Mouse (Mus musculus) limb, embryonic 13.5 days (tissue): ENCODE data around the gene Zfp536. TPM values are rescaled to one million over a fixed set of nuclear protein-coding genes. Genes with fewer than 3 reads are reported as not detected.

Experiments
- ATAC-seq: fragments of 200-750 bp; cut with Nextera tagmentation; 2 replicates; pipeline ENCODE4 v1.8.0; 2017; ENCODE audit warnings: low read depth, moderate number of reproducible peaks, moderate TSS enrichment; ENCODE audit not compliant: low FRiP score
- H3K27ac ChIP-seq: fragments of 300-500 bp; sonication (generic); 2 replicates; pipeline ENCODE4 v1.5.1; 2015; ENCODE audit warnings: inconsistent platforms, mild to moderate bottlenecking, moderate library complexity
- H3K27me3 ChIP-seq: fragments of 300-500 bp; sonication (generic); 2 replicates; pipeline ENCODE4 v1.6.1; 2015; ENCODE audit warnings: mild to moderate bottlenecking, inconsistent platforms
- H3K36me3 ChIP-seq: fragments of 300-500 bp; sonication (generic); 2 replicates; pipeline ENCODE4 v1.6.1; 2015; ENCODE audit warnings: inconsistent platforms, mild to moderate bottlenecking, moderate library complexity
- H3K4me1 ChIP-seq: fragments of 300-500 bp; sonication (generic); 2 replicates; pipeline ENCODE4 v1.6.1; 2015; ENCODE audit warnings: inconsistent platforms
- H3K4me2 ChIP-seq: fragments of 300-500 bp; sonication (generic); replicated peaks from 2 replicates; pipeline ENCODE4 v1.6.1; 2015; ENCODE audit warnings: inconsistent platforms, mild to moderate bottlenecking, moderate library complexity
- H3K4me3 ChIP-seq: fragments of 300-500 bp; sonication (generic); 2 replicates; pipeline ENCODE4 v1.5.1; 2015; ENCODE audit warnings: moderate library complexity, mild to moderate bottlenecking, inconsistent platforms
- H3K9ac ChIP-seq: fragments of 300-500 bp; sonication (generic); 2 replicates; pipeline ENCODE4 v1.6.1; 2015; ENCODE audit warnings: mild to moderate bottlenecking, inconsistent platforms
- H3K9me3 ChIP-seq: fragments of 300-500 bp; sonication (generic); 2 replicates; pipeline ENCODE4 v1.6.1; 2016; ENCODE audit warnings: inconsistent platforms
- WGBS: fragments of 180-500 bp; shearing (Covaris S2); methylation state at CpG from one replicate; pipeline ENCODE4 v1.1.7; 2015; 5-methylcytosine and 5-hydroxymethylcytosine counted together
- polyA plus RNA-seq: library from polyadenylated mRNA; unstranded; fragments of >200 nt; fragmentation: Nextera tagmentation; extraction: Ambion mirVana; gene quantifications from 2 replicates; pipeline ENCODE4 v1.2.1, GENCODE M21; 2015

Zfp536 gene
- polyA plus RNA-seq, 1 experiment from 2014 or later = 6.6 TPM

- no peak overlapping the region for H3K27ac ChIP-seq
- H3K4me3 ChIP-seq = no peak overlapping the region
- no peaks in the 10 kb centered on the region for H3K9me3 ChIP-seq
- 15% methylated on average over 5 of the region's 5 CpGs for WGBS
- H3K9ac ChIP-seq = no peak overlapping the region
- H3K4me1 ChIP-seq = peaks cover 22% of the 10 kb centered on the region
- H3K27me3 ChIP-seq = peaks cover 72% of the 10 kb centered on the region
- ATAC-seq = no peak
- H3K4me2 ChIP-seq = peak overlapping the region; percentile 97
- no peaks in the 10 kb centered on the region for H3K36me3 ChIP-seq
Observed at GRCm38 (mm10) chr7:37773906-37774305, 465 bp upstream of the Zfp536 start.

GRCm38 (mm10) chr7:37772376-37773311 is 797 bp downstream of the Zfp536 start:
- no peak for ATAC-seq
- WGBS = under 1% methylated on average over 46 of the region's 46 CpGs
- no peaks in the 10 kb centered on the region for H3K36me3 ChIP-seq
- peak overlapping the region; percentile 97 for H3K4me2 ChIP-seq
- peak overlapping the region; percentile 59 for H3K4me3 ChIP-seq
- H3K4me1 ChIP-seq = peaks cover 29% of the 10 kb centered on the region
- H3K27ac ChIP-seq = no peak overlapping the region
- peaks cover 85% of the 10 kb centered on the region for H3K27me3 ChIP-seq
- H3K9me3 ChIP-seq = no peaks in the 10 kb centered on the region
- H3K9ac ChIP-seq = peak overlapping the region; percentile 70

- Histone ChIP-seq H3K4me2 (peak overlapping the region; percentile 97), H3K4me1 (peaks cover 29% of the 10 kb centered on the region), H3K27me3 (peaks cover 85% of the 10 kb centered on the region), H3K4me3 (peak overlapping the region; percentile 59), H3K9me3 (no peaks in the 10 kb centered on the region), H3K36me3 (no peaks in the 10 kb centered on the region), H3K9ac (peak overlapping the region; percentile 70), H3K27ac (no peak overlapping the region)
- WGBS = under 1% methylated on average over 59 of the region's 75 CpGs
- peak; percentile 29; the same call in 1 of the 2 replicates for ATAC-seq
Observed at GRCm38 (mm10) chr7:37771491-37772375, 1.7 kb downstream of the Zfp536 start.

GRCm38 (mm10) chr7:37770400-37771050 is 2.9 kb downstream of the Zfp536 start:
- H3K4me2 ChIP-seq = peak overlapping the region; percentile 97
- peak overlapping the region; percentile 67 for H3K9ac ChIP-seq
- WGBS = under 1% methylated on average over 56 of the region's 57 CpGs
- H3K4me3 ChIP-seq = peak overlapping the region; percentile 59
- peaks cover 29% of the 10 kb centered on the region for H3K4me1 ChIP-seq
- ATAC-seq = peak; percentile 74
- no peaks in the 10 kb centered on the region for H3K36me3 ChIP-seq
- H3K9me3 ChIP-seq = no peaks in the 10 kb centered on the region
- H3K27ac ChIP-seq = 0 out of 2 replicates have a peak overlapping the region, but pooled peaks have one; percentile 15
- peaks cover 85% of the 10 kb centered on the region for H3K27me3 ChIP-seq

- Histone ChIP-seq H3K36me3 (no peaks in the 10 kb centered on the region), H3K4me3 (peak overlapping the region; percentile 59), H3K9ac (peak overlapping the region; percentile 67), H3K4me1 (peaks cover 29% of the 10 kb centered on the region), H3K9me3 (no peaks in the 10 kb centered on the region), H3K27me3 (peaks cover 85% of the 10 kb centered on the region), H3K4me2 (peak overlapping the region; percentile 97), H3K27ac (no peak overlapping the region)
- under 1% methylated on average over 53 of the region's 53 CpGs for WGBS
- peak; percentile 60 for ATAC-seq
Observed at GRCm38 (mm10) chr7:37769526-37770399, 3.7 kb downstream of the Zfp536 start.

- Histone ChIP-seq H3K27me3 (peaks cover 82% of the 10 kb centered on the region), H3K27ac (no peak overlapping the region), H3K9me3 (no peaks in the 10 kb centered on the region), H3K4me3 (peak overlapping the region; percentile 59), H3K4me1 (peaks cover 29% of the 10 kb centered on the region), H3K4me2 (peak overlapping the region; percentile 97), H3K36me3 (no peaks in the 10 kb centered on the region), H3K9ac (peak overlapping the region; percentile 67)
- no peak for ATAC-seq
- under 1% methylated on average over 28 of the region's 28 CpGs for WGBS
Observed at GRCm38 (mm10) chr7:37769004-37769403, 4.4 kb downstream of the Zfp536 start.

GRCm38 (mm10) chr7:37768310-37768940 is 5.0 kb downstream of the Zfp536 start:
- Histone ChIP-seq H3K9ac (no peak overlapping the region), H3K4me1 (peaks cover 29% of the 10 kb centered on the region), H3K27ac (no peak overlapping the region), H3K27me3 (peaks cover 82% of the 10 kb centered on the region), H3K9me3 (no peaks in the 10 kb centered on the region), H3K4me2 (peak overlapping the region; percentile 97), H3K4me3 (peak overlapping the region; percentile 59), H3K36me3 (no peaks in the 10 kb centered on the region)
- no peak for ATAC-seq
- WGBS = 9% methylated on average over 10 of the region's 10 CpGs

- no peak for ATAC-seq
- no peak overlapping the region for H3K27ac ChIP-seq
- no peak overlapping the region for H3K4me3 ChIP-seq
- 89% methylated on average over 5 of the region's 5 CpGs for WGBS
- peaks cover 12% of the 10 kb centered on the region; the same call in 1 of the 2 replicates for H3K27me3 ChIP-seq
- H3K4me1 ChIP-seq = 0 out of 2 replicates have a peak, but pooled peaks cover 5% of the 10 kb centered on the region
- H3K36me3 ChIP-seq = no peaks in the 10 kb centered on the region
- no peak overlapping the region for H3K9ac ChIP-seq
- no peak overlapping the region for H3K4me2 ChIP-seq
- H3K9me3 ChIP-seq = no peaks in the 10 kb centered on the region
Observed at GRCm38 (mm10) chr7:37758886-37759285, 14.6 kb downstream of the Zfp536 start.

GRCm38 (mm10) chr7:37753024-37753423 is 20.4 kb downstream of the Zfp536 start:
- Histone ChIP-seq H3K4me2 (no peak overlapping the region), H3K4me3 (no peak overlapping the region), H3K4me1 (0 out of 2 replicates have a peak, but pooled peaks cover 5% of the 10 kb centered on the region), H3K27ac (no peak overlapping the region), H3K36me3 (no peaks in the 10 kb centered on the region), H3K27me3 (peaks cover 3% of the 10 kb centered on the region; the same call in 1 of the 2 replicates), H3K9ac (no peak overlapping the region), H3K9me3 (no peaks in the 10 kb centered on the region)
- WGBS = 83% methylated on average over 1 of the region's 1 CpGs
- no peak for ATAC-seq

- Histone ChIP-seq H3K4me2 (no peak overlapping the region), H3K4me1 (peaks cover 17% of the 10 kb centered on the region), H3K36me3 (no peaks in the 10 kb centered on the region), H3K27ac (no peak overlapping the region), H3K9ac (no peak overlapping the region), H3K27me3 (peaks cover 42% of the 10 kb centered on the region), H3K9me3 (no peaks in the 10 kb centered on the region), H3K4me3 (no peak overlapping the region)
- ATAC-seq = no peak
- WGBS = 27% methylated on average over 12 of the region's 13 CpGs
Observed at GRCm38 (mm10) chr7:37746133-37746761, 27.2 kb downstream of the Zfp536 start.
